Mouse (Mus musculus): Measurements from ENCODE around the gene Dpy19l1.

The Dpy19l1 gene

GRCm38 (mm10) chr9:24473824-24474223 is 29.1 kb downstream of the Dpy19l1 start:
- intact Hi-C loops (cut with DNase I) = no loop called here

- intact Hi-C loops (cut with DNase I) = no loop called here
These were observed 30.4 kb downstream of the Dpy19l1 start for GRCm38 (mm10) chr9:24472514-24472913.

GRCm38 (mm10) chr9:24470166-24470565 is 32.8 kb downstream of the Dpy19l1 start:
- intact Hi-C loops (cut with DNase I) = no loop called here

- intact Hi-C loops (cut with DNase I) = loop anchor here (5.0 kb wide), 1 partner anchor 35 kb away; the partner anchor contains the start of gene Dpy19l1
These were observed 35.8 kb downstream of the Dpy19l1 start for GRCm38 (mm10) chr9:24467186-24467585.

GRCm38 (mm10) chr9:24466649-24467048 is 36.3 kb downstream of the Dpy19l1 start:
- intact Hi-C loops (cut with DNase I) = loop anchor here (5.0 kb wide), 1 partner anchor 36 kb away; the partner anchor contains the start of gene Dpy19l1

- intact Hi-C loops (cut with DNase I) = no loop called here
These were observed 41.5 kb downstream of the Dpy19l1 start for GRCm38 (mm10) chr9:24461379-24461961.

- intact Hi-C loops (cut with DNase I) = no loop called here
These were observed 49.1 kb downstream of the Dpy19l1 start for GRCm38 (mm10) chr9:24453833-24454232.

GRCm38 (mm10) chr9:24450976-24451375 is 52.0 kb downstream of the Dpy19l1 start:
- intact Hi-C loops (cut with DNase I) = no loop called here

GRCm38 (mm10) chr9:24450524-24450923 is 52.4 kb downstream of the Dpy19l1 start:
- intact Hi-C loops (cut with DNase I) = no loop called here

- intact Hi-C loops (cut with DNase I) = loop anchor here (5.0 kb wide), 1 partner anchor 82 kb away; no protein-coding TSS in a partner anchor
These were observed 68.0 kb downstream of the Dpy19l1 start for GRCm38 (mm10) chr9:24434901-24435300.

GRCm38 (mm10) chr9:24429721-24430120 is 73.2 kb downstream of the Dpy19l1 start:
- intact Hi-C loops (cut with DNase I) = loop anchor here (5.0 kb wide), 1 partner anchor 88 kb away; no protein-coding TSS in a partner anchor

- intact Hi-C loops (cut with DNase I) = no loop called here
These were observed 77.3 kb downstream of the Dpy19l1 start for GRCm38 (mm10) chr9:24425679-24426078.

- intact Hi-C loops (cut with DNase I) = no loop called here
These were observed 79.7 kb downstream of the Dpy19l1 start for GRCm38 (mm10) chr9:24423241-24423640.

GRCm38 (mm10) chr9:24421888-24422287 is 81.1 kb downstream of the Dpy19l1 start:
- intact Hi-C loops (cut with DNase I) = no loop called here

GRCm38 (mm10) chr9:24421221-24421620 is 81.7 kb downstream of the Dpy19l1 start:
- intact Hi-C loops (cut with DNase I) = no loop called here

- intact Hi-C loops (cut with DNase I) = no loop called here
These were observed 82.8 kb downstream of the Dpy19l1 start for GRCm38 (mm10) chr9:24420144-24420543.

GRCm38 (mm10) chr9:24418281-24418680 is 84.7 kb downstream of the Dpy19l1 start:
- intact Hi-C loops (cut with DNase I) = no loop called here

- intact Hi-C loops (cut with DNase I) = no loop called here
These were observed 91.5 kb downstream of the Dpy19l1 start for GRCm38 (mm10) chr9:24411483-24411882.

GRCm38 (mm10) chr9:24410439-24410838 is 92.5 kb downstream of the Dpy19l1 start:
- intact Hi-C loops (cut with DNase I) = no loop called here

GRCm38 (mm10) chr9:24407992-24408391 is 94.9 kb downstream of the Dpy19l1 start:
- intact Hi-C loops (cut with DNase I) = no loop called here

GRCm38 (mm10) chr9:24394146-24394545 is 108.8 kb downstream of the Dpy19l1 start:
- intact Hi-C loops (cut with DNase I) = no loop called here

GRCm38 (mm10) chr9:24390807-24391370 is 112.1 kb downstream of the Dpy19l1 start:
- intact Hi-C loops (cut with DNase I) = no loop called here

- intact Hi-C loops (cut with DNase I) = no loop called here
These were observed 115.7 kb downstream of the Dpy19l1 start for GRCm38 (mm10) chr9:24387230-24387629.
